9 mouse cellular contexts compared by ENCODE assay signal in genomic region chr2:44999906-45000305, GRCm38 (mm10).
DNase-seq lines count a peak whose midpoint lies in the region; ATAC-seq and TF ChIP-seq lines count a peak whose summit lies in the region.
"Had no signal": no experiment of that assay in that cellular context is flagged by ENCODE, and none has a peak within 500 bp of the region (broad histone marks: within the 10 kb centered on the region; RNA-seq: fewer than 3 reads in every experiment).

No protein-coding gene starts in this region.

- no peak overlapping the region for H3K4me3 ChIP-seq in kidney, adult 2 months (ENCODE audit: insufficient read depth, low read depth, low read length)
- no peak overlapping the region for H3K4me3 ChIP-seq in kidney, embryonic 14.5 days (ENCODE audit: low read length)
- no peak overlapping the region for H3K4me3 ChIP-seq in midbrain, embryonic 14.5 days (replicated peaks; ENCODE audit: low read depth, low read length)
- H3K4me3 ChIP-seq: erythroblast, embryonic 14.5 days had no signal

- H3K4me1 ChIP-seq in kidney, adult 2 months (ENCODE audit: control insufficient read depth, insufficient read depth, low read length), result no peaks in the 10 kb centered on the region
- H3K4me1 ChIP-seq in kidney, embryonic 14.5 days (ENCODE audit: control insufficient read depth, insufficient read depth, low read length), result no peaks in the 10 kb centered on the region; the same call in 1 of the 2 replicates
- H3K4me1 ChIP-seq in midbrain, embryonic 14.5 days (ENCODE audit: control insufficient read depth, insufficient read depth, low read length), result no peaks in the 10 kb centered on the region

- H3K27ac ChIP-seq in kidney, adult 2 months (ENCODE audit: insufficient read depth, low read depth, low read length), result peak overlapping the region; percentile 45; the same call in 1 of the 2 replicates
- no peak overlapping the region for H3K27ac ChIP-seq in kidney, embryonic 14.5 days (ENCODE audit: low read depth, low read length)
- no peak overlapping the region for H3K27ac ChIP-seq in midbrain, embryonic 14.5 days (replicated peaks; ENCODE audit: low read depth, low read length)

- no peaks in the 10 kb centered on the region for H3K27me3 ChIP-seq in kidney, adult 2 months (replicated peaks; ENCODE audit: control insufficient read depth, insufficient read depth, low read length)
- no peaks in the 10 kb centered on the region for H3K27me3 ChIP-seq in kidney, embryonic 14.5 days (ENCODE audit: control insufficient read depth, insufficient read depth, low read length)
- H3K27me3 ChIP-seq in midbrain, embryonic 14.5 days (ENCODE audit: control insufficient read depth, insufficient read depth, low read length), result no peaks in the 10 kb centered on the region

- no peak overlapping the region for H3K9ac ChIP-seq in kidney, embryonic 14.5 days (ENCODE audit: low read depth, low read length)
- no peak overlapping the region for H3K9ac ChIP-seq in midbrain, embryonic 14.5 days (replicated peaks; ENCODE audit: low read length)

- no peak for ATAC-seq in kidney, embryonic 14.5 days (ENCODE audit: low FRiP score, low TSS enrichment)
- no peak; the same call in 1 of the 2 replicates for ATAC-seq in midbrain, embryonic 14.5 days (ENCODE audit: low FRiP score, low TSS enrichment)
- ATAC-seq in activated CD4-positive, CD25-positive, alpha-beta regulatory T cell, adult 4 months, result no peak

- no peaks in the 10 kb centered on the region for H3K9me3 ChIP-seq in kidney, embryonic 14.5 days (ENCODE audit: control insufficient read depth, low read length)
- H3K9me3 ChIP-seq in midbrain, embryonic 14.5 days (ENCODE audit: control insufficient read depth, low read length), result no peaks in the 10 kb centered on the region

- no peak for TF ChIP-seq POLR2A in kidney, adult 2 months (IDR thresholded peaks at IDR 0.05; ENCODE audit: low read depth, low read length)

- no peak for DNase-seq in kidney, adult 2 months
- peak; percentile 45 for DNase-seq in embryo, embryonic 11 days
- DNase-seq in layer of hippocampus, adult 9-10 months (ENCODE audit: low spot score), result peak; percentile 56
- peak; percentile 54 for DNase-seq in midbrain, embryonic 14.5 days
- no peak for DNase-seq in adrenal gland, adult (ENCODE audit: inconsistent age in 2 of 2, low spot score in 1 of 2)
- no peak for DNase-seq in spleen, postnatal 10 days (ENCODE audit: low spot score in 2 of 2)

- WGBS in kidney, adult 2 months, result 53% methylated on average over 6 of the region's 6 CpGs
- 26% methylated on average over 6 of the region's 6 CpGs for WGBS in kidney, embryonic 14.5 days
- WGBS in midbrain, embryonic 14.5 days, result 59% methylated on average over 6 of the region's 6 CpGs

- no peak for TF ChIP-seq CTCF in kidney, adult 2 months (conservative IDR thresholded peaks at IDR 0.05; ENCODE audit: insufficient read depth, insufficient read length, low read depth, low read length)

- H3K4me2 ChIP-seq in kidney, embryonic 14.5 days (replicated peaks; ENCODE audit: low read depth, low read length), result no peak overlapping the region
- H3K4me2 ChIP-seq in midbrain, embryonic 14.5 days (ENCODE audit: low read length), result no peak overlapping the region

- H3K36me3 ChIP-seq in kidney, adult 2 months (ENCODE audit: control insufficient read depth, insufficient read depth, low read length), result peaks cover 4% of the 10 kb centered on the region
- H3K36me3 ChIP-seq in kidney, embryonic 14.5 days (ENCODE audit: control insufficient read depth, insufficient read depth, low read length), result peaks cover 35% of the 10 kb centered on the region
- H3K36me3 ChIP-seq in midbrain, embryonic 14.5 days (ENCODE audit: control insufficient read depth, insufficient read depth, low read length), result peaks cover 32% of the 10 kb centered on the region

Comparison
In these comparisons a context has a peak if more than half of its experiments do, and no peak if none do; other contexts are left out.
1. DNase-seq: peak in embryo, embryonic 11 days (single experiment), layer of hippocampus, adult 9-10 months (single experiment) and midbrain, embryonic 14.5 days (single experiment); none in kidney, adult 2 months (single experiment), adrenal gland, adult (0 of 2) and spleen, postnatal 10 days (0 of 2).